Mouse (Mus musculus): ENCODE measurements around the gene Ankrd52.

Ankrd52 gene

GRCm38 (mm10) chr10:128442718-128443117 lies 65.8 kb downstream of the Ankrd52 start:
- DNase-seq, result no peak

- DNase-seq, result no peak
Observed at GRCm38 (mm10) chr10:128444354-128444753, 67.4 kb downstream of the Ankrd52 start.

GRCm38 (mm10) chr10:128445407-128445806 lies 68.5 kb downstream of the Ankrd52 start:
- DNase-seq, result no peak

GRCm38 (mm10) chr10:128451014-128451413 lies 74.1 kb downstream of the Ankrd52 start:
- no peak for DNase-seq

- no peak for DNase-seq
Observed at GRCm38 (mm10) chr10:128454471-128454870, 77.6 kb downstream of the Ankrd52 start.

- DNase-seq, result peak; percentile 69
Observed at GRCm38 (mm10) chr10:128455280-128455679, 78.4 kb downstream of the Ankrd52 start.

- no peak for DNase-seq
Observed at GRCm38 (mm10) chr10:128457676-128458075, 80.8 kb downstream of the Ankrd52 start.
